Mouse (Mus musculus): ENCODE data around the gene Tln2.

- TF ChIP-seq MAFK (IDR thresholded peaks at IDR 0.05; ENCODE audit: insufficient read depth, low read depth, low read length) (no peak), CHD2 (IDR thresholded peaks at IDR 0.05; ENCODE audit: low read depth, low read length) (no peak), ZC3H11A (IDR thresholded peaks at IDR 0.05; ENCODE audit: borderline replicate concordance, low read depth, low read length) (no peak), HCFC1 (IDR thresholded peaks at IDR 0.05; ENCODE audit: borderline replicate concordance, insufficient read depth, low read length) (no peak)
Observed at GRCm38 (mm10) chr9:67304992-67305391, 254.5 kb downstream of the Tln2 start.

Measured in ES-E14 (cell line).